Mouse (Mus musculus) limb, embryonic 11.5 days (tissue): ENCODE data around the gene Zfp846. TPM values are rescaled to one million over a fixed set of nuclear protein-coding genes. Genes with fewer than 3 reads are reported as not detected.

Experiments
- ATAC-seq: fragments of 200-750 bp; cut with Nextera tagmentation; 2 replicates; pipeline ENCODE4 v1.8.0; 2017; ENCODE audit warnings: low read depth; ENCODE audit not compliant: insufficient number of reproducible peaks, low FRiP score, low TSS enrichment
- DNase-seq: peaks from one replicate; pipeline ENCODE4 v3.0.0-alpha.2; 2015; ENCODE audit warnings: low spot score
- H3K27ac ChIP-seq: fragments of 300-500 bp; sonication (generic); replicated peaks from 2 replicates; pipeline ENCODE4 v1.5.1; 2014; ENCODE audit warnings: low read depth, mild to moderate bottlenecking, low read length
- H3K27me3 ChIP-seq: fragments of 300-500 bp; sonication (generic); 2 replicates; pipeline ENCODE4 v1.6.1; 2014; ENCODE audit warnings: mild to moderate bottlenecking, low read length, mixed read lengths; ENCODE audit not compliant: control insufficient read depth, insufficient read depth
- H3K36me3 ChIP-seq: fragments of 300-500 bp; sonication (generic); 2 replicates; pipeline ENCODE4 v1.6.1; 2014; ENCODE audit warnings: mild to moderate bottlenecking, low read length, moderate library complexity, mixed read lengths; ENCODE audit not compliant: control insufficient read depth, insufficient read depth
- H3K4me1 ChIP-seq: fragments of 300-500 bp; sonication (generic); 2 replicates; pipeline ENCODE4 v1.6.1; 2014; ENCODE audit warnings: low read length, mixed read lengths; ENCODE audit not compliant: control insufficient read depth, insufficient read depth
- H3K4me2 ChIP-seq: fragments of 300-500 bp; sonication (generic); 2 replicates; pipeline ENCODE4 v1.6.1; 2014; ENCODE audit warnings: low read depth, mild to moderate bottlenecking, moderate library complexity; ENCODE audit not compliant: severe bottlenecking
- H3K4me3 ChIP-seq: fragments of 300-500 bp; sonication (generic); 2 replicates; pipeline ENCODE4 v1.5.1; 2014; ENCODE audit warnings: low read depth, low read length
- H3K9ac ChIP-seq: fragments of 300-500 bp; sonication (generic); 2 replicates; pipeline ENCODE4 v1.6.1; 2014; ENCODE audit warnings: mild to moderate bottlenecking, low read length
- H3K9me3 ChIP-seq: fragments of 300-500 bp; sonication (generic); 2 replicates; pipeline ENCODE4 v1.6.1; 2016; ENCODE audit warnings: low read length; ENCODE audit not compliant: control insufficient read depth
- WGBS: fragments of 180-500 bp; shearing (Covaris S2); extraction: QIAGEN DNeasy Blood & Tissue Kit; methylation state at CpG from one replicate; pipeline ENCODE4 v1.1.7; 2014; 5-methylcytosine and 5-hydroxymethylcytosine counted together
- polyA plus RNA-seq: library from polyadenylated mRNA; unstranded; fragments of >200 nt; fragmentation: Nextera tagmentation; extraction: Ambion mirVana; gene quantifications from 2 replicates; pipeline ENCODE4 v1.2.1, GENCODE M21; 2014

Zfp846 gene
- polyA plus RNA-seq = 18.1 and 20.9 TPM in 2 replicates

DNA sequence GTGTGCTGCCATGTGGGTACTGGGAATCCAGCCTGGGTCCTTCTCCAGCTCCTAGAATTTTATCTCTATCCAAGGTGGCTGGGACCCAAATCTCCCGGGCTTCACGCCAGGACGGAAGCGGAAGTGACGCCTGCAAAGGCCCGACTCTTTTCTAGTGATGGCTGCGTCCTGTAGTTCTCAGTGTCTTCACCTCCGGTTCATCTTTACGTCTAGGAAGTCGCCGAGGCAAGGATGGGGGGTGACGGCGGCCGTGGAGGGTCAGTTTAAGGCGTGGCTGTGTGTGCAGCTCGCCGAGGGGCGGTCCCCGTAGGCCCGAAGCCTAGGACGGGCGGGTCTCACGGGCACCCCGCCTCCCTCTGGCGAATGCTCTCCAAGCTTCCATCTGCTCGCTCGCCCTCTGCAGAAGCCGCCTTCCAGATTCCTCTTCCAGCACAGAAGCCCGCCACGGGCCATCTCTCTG is at the start of gene Zfp846:
Gene Zfp846 (plus strand): TSS at position 117 of the 460 bp plus-strand sequence.
- ATAC-seq (peak; percentile 97), DNase-seq (peak; percentile 98)
- no peaks in the 10 kb centered on the region for H3K9me3 ChIP-seq
- no peaks in the 10 kb centered on the region for H3K4me1 ChIP-seq
- under 1% methylated on average over 29 of the region's 30 CpGs for WGBS
- peak within 1 kb of the TSS; percentile 79 for H3K27ac ChIP-seq
- peak within 1 kb of the TSS; percentile 45 for H3K4me2 ChIP-seq
- no peaks in the 10 kb centered on the region; the same call in 1 of the 2 replicates for H3K36me3 ChIP-seq
- H3K4me3 ChIP-seq = peak within 1 kb of the TSS; percentile 60
- peak within 1 kb of the TSS; percentile 71 for H3K9ac ChIP-seq
- no peaks in the 10 kb centered on the region for H3K27me3 ChIP-seq

DNA sequence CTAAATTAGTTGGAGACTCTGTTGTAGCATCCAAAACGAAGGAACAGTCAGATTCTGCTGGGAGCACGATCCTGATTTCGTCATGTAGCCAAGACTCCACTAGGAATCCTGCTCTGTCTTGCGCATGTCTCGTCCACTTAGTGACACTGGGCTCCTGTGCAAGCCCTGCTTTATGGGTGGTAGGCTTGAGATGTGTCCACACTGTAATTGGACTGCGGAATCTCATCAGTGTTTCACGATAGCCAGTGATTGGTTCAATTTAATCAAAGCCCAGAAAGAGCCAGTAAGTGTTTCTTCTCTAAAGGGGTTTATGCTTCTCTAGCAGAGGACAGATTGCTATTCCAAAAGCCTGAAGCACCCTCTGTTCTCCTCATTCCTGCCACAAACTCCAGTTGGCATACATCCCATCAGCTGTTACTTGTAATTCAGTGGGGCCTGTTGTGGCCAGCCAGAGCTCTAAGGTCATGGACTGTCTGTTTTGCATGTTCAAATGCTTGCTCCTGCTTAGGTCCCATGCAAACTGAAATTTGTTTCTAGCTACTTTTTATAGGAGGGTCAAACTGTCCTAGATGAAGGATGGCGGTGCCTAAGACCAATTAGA is 46.7 kb upstream of the Zfp846 start:
- Histone ChIP-seq H3K36me3 (no peaks in the 10 kb centered on the region), H3K4me3 (no peak overlapping the region), H3K27ac (no peak overlapping the region), H3K9ac (no peak overlapping the region), H3K9me3 (no peaks in the 10 kb centered on the region), H3K4me2 (no peak overlapping the region), H3K27me3 (no peaks in the 10 kb centered on the region), H3K4me1 (no peaks in the 10 kb centered on the region)
- DNase-seq (no peak), ATAC-seq (no peak)
- WGBS = 76% methylated on average over 8 of the region's 8 CpGs

GRCm38 (mm10) chr9:20536598-20536997 is 44.5 kb upstream of the Zfp846 start:
- DNase-seq (no peak), ATAC-seq (no peak)
- Histone ChIP-seq H3K4me1 (no peaks in the 10 kb centered on the region), H3K4me3 (no peak overlapping the region), H3K27me3 (no peaks in the 10 kb centered on the region), H3K27ac (no peak overlapping the region), H3K9me3 (no peaks in the 10 kb centered on the region), H3K36me3 (no peaks in the 10 kb centered on the region), H3K9ac (no peak overlapping the region), H3K4me2 (no peak overlapping the region)
- WGBS = 79% methylated on average over 2 of the region's 2 CpGs

DNA sequence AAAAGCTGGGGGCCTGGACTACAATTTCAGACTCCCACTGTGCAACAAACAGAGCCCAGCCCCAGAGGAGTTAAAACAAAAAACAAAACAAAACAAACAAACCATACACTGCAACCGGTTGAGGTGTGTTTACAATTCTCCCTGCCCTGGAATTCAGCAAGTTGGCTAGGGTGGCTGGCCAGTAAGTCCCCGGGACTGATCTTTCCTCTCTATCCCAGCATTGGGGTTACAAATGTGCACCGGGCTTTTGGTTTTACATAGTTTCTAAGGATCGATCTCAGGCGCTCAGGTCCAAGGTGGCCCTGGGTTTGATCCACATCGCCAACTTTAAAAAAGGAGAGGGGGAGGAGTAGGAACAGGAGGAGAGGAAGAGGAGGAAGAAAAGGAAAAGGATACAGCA is 37.6 kb upstream of the Zfp846 start:
- no peaks in the 10 kb centered on the region for H3K9me3 ChIP-seq
- peak; percentile 21 for DNase-seq
- no peak for ATAC-seq
- H3K36me3 ChIP-seq = no peaks in the 10 kb centered on the region
- WGBS = 27% methylated on average over 6 of the region's 6 CpGs
- H3K4me2 ChIP-seq = no peak overlapping the region; the same call in 1 of the 2 replicates
- H3K27me3 ChIP-seq = no peaks in the 10 kb centered on the region
- no peak overlapping the region for H3K4me3 ChIP-seq
- H3K4me1 ChIP-seq = no peaks in the 10 kb centered on the region
- no peak overlapping the region for H3K27ac ChIP-seq
- H3K9ac ChIP-seq = no peak overlapping the region

DNA sequence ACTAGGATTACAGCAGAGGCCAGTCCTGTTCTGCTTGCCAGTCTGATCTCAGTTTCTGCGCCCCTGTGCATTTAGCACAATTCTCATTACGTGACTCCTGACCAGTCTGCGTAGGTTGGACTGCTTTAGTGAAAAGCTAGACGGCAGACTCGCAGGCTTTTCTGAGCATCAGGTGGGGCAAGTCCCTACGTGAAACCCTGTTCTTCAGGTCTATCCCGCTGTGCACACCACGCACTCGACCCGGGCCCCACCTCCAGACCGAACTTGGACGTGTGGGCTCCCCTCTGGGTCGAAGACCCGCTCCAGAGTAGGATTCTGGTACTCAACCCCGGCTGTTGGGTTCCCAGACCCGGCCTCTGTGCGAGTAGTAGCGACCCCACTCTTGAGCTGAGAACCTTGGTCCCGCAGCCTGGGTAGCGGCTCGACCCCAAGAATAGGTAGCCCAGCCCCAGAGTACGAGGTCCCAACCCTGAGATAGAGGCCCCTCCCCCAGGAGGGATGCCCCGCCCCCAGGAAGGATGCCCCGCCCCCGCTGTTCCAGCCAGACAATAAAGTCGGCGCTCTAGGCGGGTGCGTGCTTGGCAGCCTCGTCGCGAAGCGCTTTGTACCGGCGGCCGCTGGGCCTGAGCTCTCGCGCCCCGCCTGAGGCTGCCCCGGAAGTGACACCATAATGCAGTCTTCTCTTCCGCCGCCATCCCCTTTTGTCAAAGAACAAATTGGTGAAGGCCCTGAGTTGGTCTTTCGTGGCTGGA is 36.8 kb upstream of the Zfp846 start:
- DNase-seq (peak; percentile 95), ATAC-seq (peak; percentile 94)
- no peaks in the 10 kb centered on the region for H3K4me1 ChIP-seq
- WGBS = 1% methylated on average over 41 of the region's 43 CpGs
- H3K9ac ChIP-seq = peak overlapping the region; percentile 70
- no peaks in the 10 kb centered on the region for H3K27me3 ChIP-seq
- no peaks in the 10 kb centered on the region for H3K9me3 ChIP-seq
- H3K36me3 ChIP-seq = no peaks in the 10 kb centered on the region
- H3K27ac ChIP-seq = peak overlapping the region; percentile 68
- H3K4me2 ChIP-seq = peak overlapping the region; percentile 58
- peak overlapping the region; percentile 30 for H3K4me3 ChIP-seq

DNA sequence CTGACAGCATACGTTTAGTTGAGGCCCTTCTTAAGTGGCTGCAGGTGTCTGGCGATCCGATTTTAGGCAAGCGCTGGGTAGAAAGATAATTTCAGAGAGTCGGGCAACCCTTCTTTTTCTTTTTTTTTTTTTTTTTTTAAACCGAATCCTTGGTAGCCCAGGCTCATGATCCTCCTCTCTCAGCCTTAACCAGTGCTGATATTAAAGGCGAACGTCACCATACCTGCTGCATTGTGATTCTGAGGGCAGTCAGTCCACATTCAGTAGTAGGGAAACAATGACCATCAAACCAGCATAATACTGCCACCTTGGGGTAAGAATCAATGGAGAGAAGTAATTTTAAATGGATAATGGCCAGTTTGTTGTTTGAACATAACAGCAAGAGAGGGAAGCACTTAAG is 35.9 kb upstream of the Zfp846 start:
- Histone ChIP-seq H3K9me3 (no peaks in the 10 kb centered on the region), H3K9ac (peak overlapping the region; percentile 70), H3K27me3 (no peaks in the 10 kb centered on the region), H3K27ac (peak overlapping the region; percentile 68; the same call in 1 of the 2 replicates), H3K4me2 (peak overlapping the region; percentile 58), H3K36me3 (no peaks in the 10 kb centered on the region), H3K4me3 (peak overlapping the region; percentile 30), H3K4me1 (no peaks in the 10 kb centered on the region)
- no peak for ATAC-seq
- 18% methylated on average over 8 of the region's 8 CpGs for WGBS
- peak; percentile 30 for DNase-seq

GRCm38 (mm10) chr9:20551781-20552275 is 29.3 kb upstream of the Zfp846 start:
- H3K9me3 ChIP-seq = no peaks in the 10 kb centered on the region
- 59% methylated on average over 5 of the region's 5 CpGs for WGBS
- ATAC-seq (no peak), DNase-seq (no peak)
- no peaks in the 10 kb centered on the region for H3K27me3 ChIP-seq
- no peak overlapping the region for H3K4me3 ChIP-seq
- H3K4me2 ChIP-seq = no peak overlapping the region
- no peaks in the 10 kb centered on the region for H3K4me1 ChIP-seq
- no peaks in the 10 kb centered on the region for H3K36me3 ChIP-seq
- no peak overlapping the region for H3K9ac ChIP-seq
- no peak overlapping the region for H3K27ac ChIP-seq

GRCm38 (mm10) chr9:20552698-20553097 is 28.4 kb upstream of the Zfp846 start:
- WGBS = 69% methylated on average over 1 of the region's 1 CpGs
- H3K4me1 ChIP-seq = no peaks in the 10 kb centered on the region
- no peak overlapping the region for H3K9ac ChIP-seq
- no peaks in the 10 kb centered on the region for H3K9me3 ChIP-seq
- no peaks in the 10 kb centered on the region for H3K36me3 ChIP-seq
- H3K4me3 ChIP-seq = no peak overlapping the region
- no peak overlapping the region for H3K27ac ChIP-seq
- DNase-seq (no peak), ATAC-seq (no peak)
- no peaks in the 10 kb centered on the region for H3K27me3 ChIP-seq
- H3K4me2 ChIP-seq = no peak overlapping the region
